Mouse (Mus musculus): Measurements from ENCODE around the gene Clba1. TPM values are rescaled to one million over a fixed set of nuclear protein-coding genes. Genes with fewer than 3 reads are reported as not detected.

Clba1 gene
- polyA plus RNA-seq, 1 experiment from 2014 or later: 17.5 TPM

DNA sequence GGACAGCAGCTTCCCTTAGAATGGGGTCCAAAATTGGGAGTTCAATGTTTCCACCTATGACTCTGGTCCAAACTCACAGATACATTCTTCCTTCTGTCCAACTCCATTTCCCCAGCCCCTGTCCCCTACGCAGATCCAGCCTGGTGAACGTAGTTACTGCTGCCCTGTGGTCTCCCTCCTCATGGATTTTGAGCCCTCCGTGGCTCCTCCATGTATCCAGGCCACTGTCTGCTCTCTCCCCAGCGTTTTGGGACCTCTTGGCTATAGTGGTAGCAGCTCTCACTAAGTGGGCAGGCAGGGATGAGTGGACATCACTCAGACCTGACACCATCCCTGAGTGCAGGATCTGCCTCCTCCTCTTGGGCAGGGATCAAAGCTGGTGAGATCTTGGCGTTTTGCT, 10.0 kb upstream of the Clba1 start:
- Histone ChIP-seq H3K4me2 (ENCODE audit: low read depth, low read length) (no peak overlapping the region), H3K9ac (replicated peaks; ENCODE audit: low read depth, low read length) (no peak overlapping the region), H3K9me3 (ENCODE audit: control insufficient read depth, low read length) (no peaks in the 10 kb centered on the region), H3K27ac (ENCODE audit: low read depth, low read length) (no peak overlapping the region), H3K27me3 (ENCODE audit: control insufficient read depth, insufficient read depth, low read length) (no peaks in the 10 kb centered on the region; the same call in 1 of the 2 replicates), H3K4me3 (ENCODE audit: low read depth, low read length) (no peak overlapping the region), H3K4me1 (ENCODE audit: control insufficient read depth, insufficient read depth, low read length) (peaks cover 7% of the 10 kb centered on the region; the same call in 1 of the 2 replicates), H3K36me3 (ENCODE audit: control insufficient read depth, insufficient read depth, low read length) (no peaks in the 10 kb centered on the region)
- 78% methylated on average over 5 of the region's 5 CpGs for WGBS
- no peak for ATAC-seq (ENCODE audit: low read depth)

DNA sequence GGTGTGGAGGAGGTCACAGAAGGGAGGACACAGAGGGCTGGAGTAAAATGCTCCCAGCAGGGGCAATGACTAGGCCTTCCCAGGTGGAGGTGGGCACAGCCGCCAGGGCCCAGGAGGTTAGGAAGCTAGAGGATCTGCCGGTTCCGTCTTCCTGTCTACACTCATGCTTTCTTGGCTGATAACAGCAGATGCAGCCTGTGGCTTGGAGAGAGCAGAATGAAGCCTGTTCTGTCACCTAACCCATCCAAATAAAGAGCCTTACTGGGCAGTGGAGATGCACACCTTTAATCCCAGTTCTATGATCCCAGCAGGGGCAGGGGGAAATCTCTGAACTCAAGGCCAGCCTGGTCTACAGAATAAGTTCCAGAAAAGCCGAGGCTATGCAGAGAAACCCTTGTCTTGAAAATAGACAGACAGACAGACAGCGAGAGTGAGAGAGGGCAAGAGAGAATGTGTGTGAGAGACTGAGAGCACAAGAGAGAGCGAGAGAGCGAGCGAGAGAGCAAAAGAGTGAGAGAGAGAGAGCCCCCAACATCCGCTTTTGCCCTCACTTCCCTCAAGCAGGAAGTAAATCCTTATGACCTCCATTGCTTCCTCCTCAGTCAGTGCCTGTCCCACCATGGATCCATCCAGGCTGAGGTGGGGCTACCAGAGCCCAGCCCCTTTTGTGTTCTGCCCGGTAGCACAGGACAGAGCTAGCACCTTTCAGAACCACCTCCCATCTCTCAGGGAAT, 9.3 kb upstream of the Clba1 start:
- Histone ChIP-seq H3K4me1 (ENCODE audit: control insufficient read depth, insufficient read depth, low read length) (peaks cover 7% of the 10 kb centered on the region; the same call in 1 of the 2 replicates), H3K27ac (ENCODE audit: low read depth, low read length) (no peak overlapping the region), H3K36me3 (ENCODE audit: control insufficient read depth, insufficient read depth, low read length) (no peaks in the 10 kb centered on the region), H3K9ac (replicated peaks; ENCODE audit: low read depth, low read length) (no peak overlapping the region), H3K9me3 (ENCODE audit: control insufficient read depth, low read length) (no peaks in the 10 kb centered on the region), H3K4me2 (ENCODE audit: low read depth, low read length) (no peak overlapping the region), H3K4me3 (ENCODE audit: low read depth, low read length) (no peak overlapping the region), H3K27me3 (ENCODE audit: control insufficient read depth, insufficient read depth, low read length) (no peaks in the 10 kb centered on the region; the same call in 1 of the 2 replicates)
- 85% methylated on average over 10 of the region's 10 CpGs for WGBS
- no peak for ATAC-seq (ENCODE audit: low read depth)

DNA sequence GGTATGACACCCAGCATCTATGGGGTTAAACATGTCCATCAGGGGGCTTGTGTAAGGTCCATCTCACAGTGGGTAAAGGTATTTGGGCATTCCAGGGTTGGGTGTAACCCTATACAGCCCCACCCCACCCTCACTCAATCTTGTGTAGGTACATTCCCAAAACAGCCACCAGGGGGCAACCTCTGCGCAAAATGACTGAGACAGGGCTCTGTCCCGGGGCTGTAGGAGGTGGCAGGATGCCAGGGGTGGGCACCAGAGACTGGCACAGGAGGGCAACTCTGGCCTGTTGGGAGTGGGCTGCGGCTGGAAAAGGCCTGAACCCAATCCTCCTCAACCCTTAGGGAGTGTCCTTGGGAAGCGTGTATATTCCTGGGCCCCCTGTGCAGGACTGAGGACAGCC, 8.3 kb upstream of the Clba1 start:
- WGBS: 12% methylated on average over 4 of the region's 4 CpGs

DNA sequence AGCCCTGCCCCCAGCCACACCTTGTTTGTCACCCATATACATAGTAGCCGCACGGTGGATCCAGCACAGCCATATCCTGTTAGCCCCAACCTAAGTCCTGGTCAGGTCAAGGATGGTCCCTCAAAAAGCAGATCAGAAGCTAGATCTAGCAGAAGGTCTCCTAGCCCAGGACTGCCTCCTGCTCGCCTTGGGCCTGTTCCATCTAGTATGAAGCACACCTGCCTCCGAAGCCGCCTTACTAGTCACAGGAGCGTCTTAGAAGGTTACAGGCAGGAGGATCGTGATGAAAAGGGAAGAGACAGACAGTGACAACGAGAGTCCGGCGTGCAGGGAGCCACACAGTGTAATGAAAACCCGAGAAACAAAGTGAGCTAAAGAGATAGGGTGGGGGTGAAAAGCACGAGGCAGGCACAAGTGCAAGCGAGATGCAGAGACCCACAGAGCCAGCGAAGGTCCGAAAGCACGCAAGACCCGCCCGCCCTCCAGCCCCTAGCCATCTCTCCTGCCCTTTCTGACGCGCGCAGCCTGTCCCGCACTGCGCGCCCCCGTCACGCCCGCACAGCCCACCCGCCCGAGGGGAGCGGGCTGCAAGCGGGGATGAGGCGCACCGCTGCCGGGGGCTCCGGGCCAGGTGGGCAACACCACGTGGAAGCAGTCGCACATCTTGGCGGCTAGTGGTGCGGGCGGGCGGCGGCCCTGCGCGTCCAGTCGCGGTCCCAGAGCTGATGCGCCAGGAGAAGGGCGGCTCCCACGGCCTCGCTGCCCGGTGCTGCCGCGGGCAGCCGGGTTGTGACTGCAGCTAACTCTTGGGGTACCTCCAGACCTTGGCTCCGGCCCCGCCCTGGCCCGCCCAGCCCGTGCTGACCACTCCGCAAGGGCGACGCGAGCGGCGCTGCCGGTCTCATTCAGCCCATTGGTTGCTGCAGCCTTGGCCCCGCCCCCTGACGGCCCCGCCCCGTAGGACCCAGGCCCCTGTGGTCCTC, 6.6 kb upstream of the Clba1 start, which contains the start of gene Ahnak2:
TSS of gene Ahnak2 (minus strand) at position 794 of the 983 bp plus-strand sequence.
- Histone ChIP-seq H3K4me2 (ENCODE audit: low read depth, low read length) (peak within 1 kb of the TSS; percentile 100), H3K36me3 (ENCODE audit: control insufficient read depth, insufficient read depth, low read length) (no peaks in the 10 kb centered on the region), H3K27ac (ENCODE audit: low read depth, low read length) (no peak within 1 kb of the TSS), H3K9ac (replicated peaks; ENCODE audit: low read depth, low read length) (peak within 1 kb of the TSS; percentile 69), H3K4me3 (ENCODE audit: low read depth, low read length) (peak within 1 kb of the TSS; percentile 61), H3K27me3 (ENCODE audit: control insufficient read depth, insufficient read depth, low read length) (no peaks in the 10 kb centered on the region; the same call in 1 of the 2 replicates), H3K9me3 (ENCODE audit: control insufficient read depth, low read length) (no peaks in the 10 kb centered on the region), H3K4me1 (ENCODE audit: control insufficient read depth, insufficient read depth, low read length) (peaks cover 7% of the 10 kb centered on the region; the same call in 1 of the 2 replicates)
- 5% methylated on average over 68 of the region's 69 CpGs for WGBS
- ATAC-seq (ENCODE audit: low read depth): peak; percentile 45

More for the DNA sequence above, 8.3 kb upstream of the Clba1 start:
- peak; percentile 26; the same call in 1 of the 2 replicates for ATAC-seq (ENCODE audit: low read depth)
- no peaks in the 10 kb centered on the region for H3K9me3 ChIP-seq (ENCODE audit: control insufficient read depth, low read length)
- no peak overlapping the region for H3K27ac ChIP-seq (ENCODE audit: low read depth, low read length)
- no peaks in the 10 kb centered on the region for H3K36me3 ChIP-seq (ENCODE audit: control insufficient read depth, insufficient read depth, low read length)
- no peak overlapping the region for H3K4me3 ChIP-seq (ENCODE audit: low read depth, low read length)
- no peaks in the 10 kb centered on the region; the same call in 1 of the 2 replicates for H3K27me3 ChIP-seq (ENCODE audit: control insufficient read depth, insufficient read depth, low read length)
- H3K9ac ChIP-seq (replicated peaks; ENCODE audit: low read depth, low read length): no peak overlapping the region
- H3K4me1 ChIP-seq (ENCODE audit: control insufficient read depth, insufficient read depth, low read length): peaks cover 7% of the 10 kb centered on the region; the same call in 1 of the 2 replicates
- no peak overlapping the region for H3K4me2 ChIP-seq (ENCODE audit: low read depth, low read length)

DNA sequence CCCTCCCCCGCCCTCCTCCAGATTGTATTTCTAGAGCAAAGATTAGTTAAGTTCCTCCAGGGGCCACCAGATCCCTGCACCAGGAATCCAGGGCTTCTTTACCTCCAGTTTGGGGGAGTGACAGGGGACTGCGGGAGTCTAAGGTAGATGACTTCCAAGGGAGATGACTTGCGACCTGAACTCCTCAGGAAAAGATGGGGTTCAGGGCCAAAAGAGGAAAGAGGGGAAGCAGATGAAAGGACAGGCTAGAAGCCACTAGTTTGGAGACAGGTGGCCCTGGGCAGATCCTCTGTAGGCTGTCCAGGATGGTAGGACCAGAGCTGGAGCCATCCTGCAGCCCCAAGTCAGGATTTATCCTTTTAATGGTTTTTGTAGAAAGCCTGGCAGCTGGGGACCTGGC, 5.8 kb upstream of the Clba1 start:
- no peak for ATAC-seq (ENCODE audit: low read depth)
- Histone ChIP-seq H3K4me3 (ENCODE audit: low read depth, low read length) (no peak overlapping the region), H3K4me2 (ENCODE audit: low read depth, low read length) (peak overlapping the region; percentile 100), H3K27me3 (ENCODE audit: control insufficient read depth, insufficient read depth, low read length) (no peaks in the 10 kb centered on the region; the same call in 1 of the 2 replicates), H3K9me3 (ENCODE audit: control insufficient read depth, low read length) (no peaks in the 10 kb centered on the region), H3K36me3 (ENCODE audit: control insufficient read depth, insufficient read depth, low read length) (no peaks in the 10 kb centered on the region), H3K9ac (replicated peaks; ENCODE audit: low read depth, low read length) (no peak overlapping the region), H3K4me1 (ENCODE audit: control insufficient read depth, insufficient read depth, low read length) (peaks cover 7% of the 10 kb centered on the region; the same call in 1 of the 2 replicates), H3K27ac (ENCODE audit: low read depth, low read length) (no peak overlapping the region)
- 29% methylated on average over 3 of the region's 3 CpGs for WGBS

DNA sequence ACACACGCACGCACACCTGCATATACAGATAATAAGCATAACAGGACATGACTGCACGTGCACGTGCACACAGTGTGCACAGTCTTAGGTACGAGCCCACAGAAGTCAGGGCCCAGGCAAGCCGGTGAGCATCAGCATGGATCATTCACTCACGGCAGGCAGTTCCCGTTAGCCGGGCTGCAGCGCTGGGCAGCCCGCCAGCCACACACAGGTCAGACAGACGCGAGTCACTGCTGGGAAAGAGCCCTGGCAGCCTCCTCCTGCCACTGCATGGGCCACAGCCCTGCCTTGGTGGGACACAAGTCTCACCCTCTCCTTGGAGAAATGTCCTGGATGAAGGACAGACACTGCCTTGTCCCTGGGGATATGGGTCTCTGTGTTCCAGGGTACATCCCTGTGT, 4.7 kb upstream of the Clba1 start:
- Histone ChIP-seq H3K27ac (ENCODE audit: low read depth, low read length) (no peak overlapping the region), H3K4me1 (ENCODE audit: control insufficient read depth, insufficient read depth, low read length) (peaks cover 13% of the 10 kb centered on the region), H3K4me2 (ENCODE audit: low read depth, low read length) (no peak overlapping the region), H3K4me3 (ENCODE audit: low read depth, low read length) (no peak overlapping the region), H3K27me3 (ENCODE audit: control insufficient read depth, insufficient read depth, low read length) (no peaks in the 10 kb centered on the region; the same call in 1 of the 2 replicates), H3K9ac (replicated peaks; ENCODE audit: low read depth, low read length) (no peak overlapping the region; the same call in 1 of the 2 replicates), H3K9me3 (ENCODE audit: control insufficient read depth, low read length) (no peaks in the 10 kb centered on the region), H3K36me3 (ENCODE audit: control insufficient read depth, insufficient read depth, low read length) (no peaks in the 10 kb centered on the region)
- 41% methylated on average over 13 of the region's 13 CpGs for WGBS
- no peak for ATAC-seq (ENCODE audit: low read depth)

DNA sequence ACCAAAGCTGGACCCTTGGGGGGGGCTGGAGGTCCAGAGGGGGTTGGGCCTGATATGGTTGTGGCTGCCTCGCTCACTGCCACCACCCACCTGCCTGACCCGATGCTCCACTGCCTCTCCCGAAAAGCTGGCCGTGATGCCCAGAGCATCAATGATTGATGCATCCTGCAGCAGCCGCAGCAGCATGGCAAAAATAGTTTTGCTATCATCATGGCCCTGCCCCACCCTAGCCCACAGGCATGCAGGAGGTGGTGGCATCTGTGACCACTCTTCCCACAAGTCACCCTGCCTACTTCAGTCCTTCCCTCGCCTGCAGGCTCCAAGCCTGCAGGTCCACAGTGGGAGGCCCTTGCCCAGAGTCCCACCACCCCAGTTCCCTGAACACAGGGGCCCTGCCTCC, 2.7 kb upstream of the Clba1 start:
- 83% methylated on average over 6 of the region's 6 CpGs for WGBS
- no peak overlapping the region for H3K4me3 ChIP-seq (ENCODE audit: low read depth, low read length)
- H3K27me3 ChIP-seq (ENCODE audit: control insufficient read depth, insufficient read depth, low read length): no peaks in the 10 kb centered on the region; the same call in 1 of the 2 replicates
- peaks cover 20% of the 10 kb centered on the region for H3K4me1 ChIP-seq (ENCODE audit: control insufficient read depth, insufficient read depth, low read length)
- no peaks in the 10 kb centered on the region for H3K36me3 ChIP-seq (ENCODE audit: control insufficient read depth, insufficient read depth, low read length)
- ATAC-seq (ENCODE audit: low read depth): no peak
- H3K9ac ChIP-seq (replicated peaks; ENCODE audit: low read depth, low read length): no peak overlapping the region
- H3K27ac ChIP-seq (ENCODE audit: low read depth, low read length): no peak overlapping the region
- H3K4me2 ChIP-seq (ENCODE audit: low read depth, low read length): no peak overlapping the region
- H3K9me3 ChIP-seq (ENCODE audit: control insufficient read depth, low read length): no peaks in the 10 kb centered on the region

DNA sequence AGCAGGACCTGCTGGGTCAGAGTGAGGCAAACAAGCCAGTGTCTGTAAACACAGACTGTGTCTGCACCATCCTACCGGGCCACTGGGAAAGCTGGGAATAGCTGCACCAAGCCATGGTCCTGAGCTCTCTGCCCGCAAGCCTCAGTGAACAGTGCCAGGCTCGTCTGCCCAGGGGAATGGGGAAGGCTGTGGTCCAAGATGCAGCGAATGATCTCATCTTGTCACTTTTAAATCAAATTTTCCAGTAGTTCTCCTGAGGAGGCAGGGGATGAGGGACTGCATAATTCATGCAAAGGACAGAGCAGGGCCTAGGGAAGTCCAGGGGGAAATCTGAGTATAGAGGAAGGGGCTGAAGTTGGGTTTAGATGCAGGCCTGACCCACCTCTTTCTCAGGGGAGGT, 941 bp upstream of the Clba1 start:
- peak overlapping the region; percentile 78; the same call in 1 of the 2 replicates for H3K27ac ChIP-seq (ENCODE audit: low read depth, low read length)
- no peak overlapping the region; the same call in 1 of the 2 replicates for H3K4me2 ChIP-seq (ENCODE audit: low read depth, low read length)
- WGBS: 82% methylated on average over 4 of the region's 4 CpGs
- H3K4me1 ChIP-seq (ENCODE audit: control insufficient read depth, insufficient read depth, low read length): peaks cover 13% of the 10 kb centered on the region
- peak overlapping the region; percentile 41 for H3K9ac ChIP-seq (replicated peaks; ENCODE audit: low read depth, low read length)
- peaks cover 4% of the 10 kb centered on the region; the same call in 1 of the 2 replicates for H3K36me3 ChIP-seq (ENCODE audit: control insufficient read depth, insufficient read depth, low read length)
- H3K27me3 ChIP-seq (ENCODE audit: control insufficient read depth, insufficient read depth, low read length): no peaks in the 10 kb centered on the region
- no peak for ATAC-seq (ENCODE audit: low read depth)
- H3K4me3 ChIP-seq (ENCODE audit: low read depth, low read length): no peak overlapping the region
- no peaks in the 10 kb centered on the region for H3K9me3 ChIP-seq (ENCODE audit: control insufficient read depth, low read length)
